Mouse (Mus musculus) erythroblast, adult 5-6 weeks (primary cell): Measurements from ENCODE around the gene C1ql4. TPM values are rescaled to one million over a fixed set of nuclear protein-coding genes. Genes with fewer than 3 reads are reported as not detected.

Source experiments
- ATAC-seq: replicated peaks from 2 replicates; pipeline ENCODE4 v1.8.0; 2016; ENCODE audit warnings: moderate number of reproducible peaks, mild to moderate bottlenecking, moderate TSS enrichment, inconsistent platforms; ENCODE audit not compliant: poor library complexity, low FRiP score, severe bottlenecking
- total RNA-seq, 2 experiments: library from RNA; stranded (forward) in 1 of 2; stranded (reverse) in 1 of 2; fragments of 150-400 nt in 1 of 2; fragments of 200-764, 138-1000 nt in 1 of 2; gene quantifications; 2 replicates each; pipeline versions ENCODE4 v1.2.3 to v1.2.4; 2015 to 2017; ENCODE audit warnings: low replicate concordance in 2 of 2

C1ql4 gene
- total RNA-seq, 2 experiments from 2014 or later, result not detected

DNA sequence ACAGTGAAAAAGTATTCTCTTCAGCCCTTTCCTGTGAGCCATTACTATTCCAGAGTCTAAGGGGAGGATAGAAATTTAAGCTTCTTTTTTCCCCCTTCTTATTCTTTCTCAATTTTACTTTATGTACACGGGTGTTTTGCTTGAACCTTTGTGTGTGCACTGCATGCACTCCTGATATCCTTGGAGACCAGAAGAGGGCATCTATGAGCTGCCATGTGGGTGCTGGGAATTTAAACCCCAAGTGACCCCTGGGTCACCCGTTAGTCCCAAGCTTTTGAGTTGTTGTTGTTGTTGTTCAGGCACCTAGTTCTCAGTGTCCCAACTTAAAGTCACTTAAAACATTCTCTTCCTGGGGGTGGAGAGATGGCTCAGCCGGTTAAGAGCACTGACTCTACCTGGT is 12.4 kb upstream of the C1ql4 start:
- no peak for ATAC-seq

DNA sequence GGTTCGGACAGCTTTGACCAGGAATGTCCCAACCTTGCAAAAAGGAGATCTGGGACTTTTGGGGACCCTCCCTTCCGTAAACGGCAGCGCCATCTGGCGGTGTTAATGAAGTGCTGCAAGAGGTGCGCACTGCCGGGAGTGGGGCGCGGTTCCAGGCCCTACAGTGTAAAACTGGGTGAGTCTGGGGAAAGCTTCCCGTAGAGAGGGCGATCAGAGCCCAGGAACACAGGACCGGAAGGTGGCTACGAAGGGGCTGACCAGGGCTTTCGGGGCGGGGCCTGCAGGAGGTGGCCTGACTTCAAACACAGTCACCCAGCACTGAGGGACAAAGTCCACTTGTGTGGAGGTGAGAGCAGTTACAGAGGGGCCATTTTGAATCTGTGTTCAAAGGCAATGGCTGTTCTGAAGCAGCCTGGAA is 11.5 kb upstream of the C1ql4 start:
- peak; percentile 45; the same call in 1 of the 2 replicates for ATAC-seq

DNA sequence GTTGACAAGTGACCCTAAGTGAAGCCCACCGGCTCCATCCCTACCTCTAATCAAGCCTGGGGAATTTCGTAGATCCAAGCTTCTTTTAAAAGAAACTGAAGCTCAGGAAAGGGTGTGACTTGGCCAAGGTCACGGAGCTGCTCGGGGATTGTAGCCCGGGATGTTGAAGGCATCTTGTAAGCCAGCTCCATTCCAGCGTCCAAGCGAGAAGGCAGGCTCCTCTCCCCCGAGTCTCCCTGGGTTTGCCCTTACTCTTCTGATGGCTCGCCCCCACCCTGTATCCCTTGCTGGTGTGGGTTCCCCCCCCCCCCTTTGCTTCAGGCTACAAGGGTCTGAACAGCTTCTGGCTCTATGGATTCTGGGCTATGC is 10.9 kb upstream of the C1ql4 start:
- no peak for ATAC-seq

DNA sequence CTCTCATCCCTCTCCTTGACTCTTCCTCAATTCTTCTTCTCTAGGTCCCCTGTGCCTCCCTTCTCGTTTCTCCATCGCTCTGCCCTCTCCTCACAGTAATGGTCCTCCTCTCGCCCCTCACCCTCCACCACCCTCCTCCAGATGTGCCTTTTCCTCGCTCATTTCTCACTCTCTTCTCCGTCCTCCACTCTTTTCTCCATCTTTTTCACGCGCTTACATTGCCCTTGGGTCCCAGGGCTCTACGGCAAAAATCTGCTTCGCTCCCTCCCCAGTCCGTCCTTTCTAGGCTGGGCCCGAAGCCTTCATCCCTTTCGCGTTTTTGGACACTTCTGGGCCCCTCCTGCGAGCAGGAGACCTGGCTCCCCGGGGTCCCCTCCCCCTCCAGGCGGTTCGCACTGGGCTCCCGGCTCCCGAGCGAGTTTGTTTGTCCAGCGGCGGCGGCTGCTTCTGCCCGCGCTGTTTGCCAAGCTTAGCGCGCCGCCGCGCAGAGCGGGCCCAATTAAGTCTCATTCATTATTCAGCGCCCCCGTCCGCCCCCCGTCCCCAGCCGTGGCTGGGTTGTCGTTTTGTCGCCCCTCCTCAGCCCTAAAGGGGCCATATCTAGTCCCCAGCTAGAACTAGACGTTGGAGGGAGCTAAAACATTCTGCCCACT is 10.3 kb upstream of the C1ql4 start:
- ATAC-seq, result no peak

DNA sequence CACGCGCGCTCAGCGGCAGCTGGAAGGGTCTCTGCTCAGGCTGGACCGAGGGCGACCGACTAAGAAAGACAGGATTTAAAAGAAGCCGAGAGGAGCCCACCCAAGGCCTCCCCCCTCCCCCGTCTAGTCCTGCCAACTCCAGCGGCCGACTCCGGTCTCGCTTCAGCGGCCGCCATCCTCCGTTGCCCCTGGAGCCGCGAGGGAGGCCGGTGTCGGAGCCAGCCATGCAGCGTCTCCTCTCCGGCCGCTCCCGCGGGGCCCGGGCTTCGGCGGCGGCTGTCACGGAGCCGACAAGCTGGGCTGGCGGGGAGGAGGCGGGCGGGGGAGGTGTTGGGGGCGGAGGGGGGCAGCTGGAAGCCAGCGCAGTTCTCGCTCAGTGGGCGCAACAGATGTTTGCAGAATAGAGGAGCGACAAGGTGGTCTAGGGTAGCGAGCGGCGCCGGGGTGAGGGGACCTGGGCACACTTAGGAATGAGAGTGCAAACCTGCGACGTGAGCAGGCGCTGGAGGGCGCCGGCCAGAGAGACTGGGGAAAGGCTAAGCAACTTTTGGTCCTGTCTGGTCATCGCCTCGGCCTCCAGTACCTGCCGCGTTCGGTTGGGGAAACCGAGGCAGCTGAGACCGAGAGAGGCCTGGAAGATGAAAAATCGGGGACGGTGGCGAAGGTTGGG is 9.3 kb upstream of the C1ql4 start:
- no peak for ATAC-seq

DNA sequence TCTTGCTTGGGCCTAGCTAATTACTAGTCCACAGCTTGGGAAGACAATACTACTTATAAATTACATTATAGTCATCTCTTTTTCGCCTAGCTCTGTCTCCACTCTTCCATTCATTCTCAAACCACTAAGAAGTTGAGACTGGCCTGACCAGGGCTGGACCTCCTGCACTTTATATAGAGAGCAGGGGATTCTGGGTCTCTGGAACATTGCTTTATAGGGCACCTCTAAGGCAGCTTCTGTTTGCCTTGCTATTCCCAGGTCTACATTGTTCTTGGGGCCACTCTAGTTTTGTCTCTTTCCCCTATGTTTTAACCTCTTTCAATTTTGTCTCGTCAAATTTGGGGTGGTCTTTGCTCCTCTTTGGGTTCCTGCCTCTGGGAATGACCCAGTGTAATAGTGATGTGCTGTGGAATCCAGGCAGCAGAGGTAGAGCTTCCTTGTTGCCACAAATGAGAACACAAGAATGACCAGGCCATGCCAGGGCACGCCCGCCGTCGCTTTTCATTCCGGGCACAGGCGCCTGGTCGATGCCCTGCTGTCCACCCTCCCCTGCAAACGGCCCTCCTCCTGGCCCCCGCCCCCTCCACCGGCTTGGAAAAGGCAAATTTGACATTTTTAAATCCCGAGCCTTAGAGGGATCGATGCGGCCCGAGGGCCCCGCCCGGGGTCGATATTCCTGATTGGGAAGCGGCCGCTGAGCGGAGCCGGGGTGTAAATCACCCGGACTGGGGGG is 8.6 kb upstream of the C1ql4 start:
- no peak for ATAC-seq

DNA sequence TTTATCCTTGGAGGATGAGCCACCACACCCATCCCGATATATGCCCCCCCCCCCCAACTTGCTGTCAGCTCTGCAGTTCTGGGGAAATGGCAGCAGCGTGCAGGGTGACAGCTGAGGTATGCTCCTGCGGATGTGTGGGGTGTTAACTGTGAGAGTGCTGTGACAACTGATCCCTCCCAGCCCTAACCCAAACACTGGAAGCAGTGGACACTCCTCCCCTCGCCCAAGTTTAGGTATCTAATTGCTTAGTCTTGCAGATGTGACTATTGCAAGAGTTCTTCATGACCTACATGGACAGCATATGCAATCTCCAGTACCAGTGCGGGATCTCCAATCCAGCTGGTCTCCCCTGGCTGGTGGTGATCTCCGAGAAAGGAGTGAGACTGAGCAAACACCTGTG is 7.7 kb upstream of the C1ql4 start:
- no peak for ATAC-seq

DNA sequence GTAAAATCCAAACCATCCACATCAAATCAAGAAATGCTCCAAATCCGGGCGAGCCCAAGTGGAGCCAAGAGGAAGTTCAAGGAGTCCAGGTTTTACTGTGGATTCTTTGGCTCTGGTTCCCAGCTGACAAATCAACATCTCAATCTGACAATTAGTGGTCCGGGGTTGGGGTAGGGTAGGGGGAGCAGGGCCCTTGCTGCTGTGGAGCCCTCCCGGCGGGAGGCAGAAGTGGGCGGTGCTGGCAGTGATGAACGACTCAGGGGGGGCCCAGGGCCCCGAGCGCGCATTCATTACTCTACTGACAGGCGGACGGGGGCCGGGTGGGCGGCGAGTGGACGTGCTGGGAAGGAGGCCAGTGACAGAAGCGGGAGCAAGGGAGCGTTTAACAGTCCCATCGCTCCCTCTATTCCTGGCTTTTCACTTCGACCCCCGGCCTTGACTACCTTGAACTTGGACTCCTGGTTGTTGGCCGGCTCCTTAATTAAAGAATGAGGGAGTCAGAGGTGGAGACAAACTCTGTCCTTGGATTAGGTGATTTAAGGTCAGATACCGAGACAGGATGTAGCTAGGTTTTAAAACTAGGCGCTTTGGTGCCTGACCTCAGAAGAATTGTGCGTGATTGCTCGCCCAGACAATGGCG is 7.1 kb upstream of the C1ql4 start:
- no peak for ATAC-seq

DNA sequence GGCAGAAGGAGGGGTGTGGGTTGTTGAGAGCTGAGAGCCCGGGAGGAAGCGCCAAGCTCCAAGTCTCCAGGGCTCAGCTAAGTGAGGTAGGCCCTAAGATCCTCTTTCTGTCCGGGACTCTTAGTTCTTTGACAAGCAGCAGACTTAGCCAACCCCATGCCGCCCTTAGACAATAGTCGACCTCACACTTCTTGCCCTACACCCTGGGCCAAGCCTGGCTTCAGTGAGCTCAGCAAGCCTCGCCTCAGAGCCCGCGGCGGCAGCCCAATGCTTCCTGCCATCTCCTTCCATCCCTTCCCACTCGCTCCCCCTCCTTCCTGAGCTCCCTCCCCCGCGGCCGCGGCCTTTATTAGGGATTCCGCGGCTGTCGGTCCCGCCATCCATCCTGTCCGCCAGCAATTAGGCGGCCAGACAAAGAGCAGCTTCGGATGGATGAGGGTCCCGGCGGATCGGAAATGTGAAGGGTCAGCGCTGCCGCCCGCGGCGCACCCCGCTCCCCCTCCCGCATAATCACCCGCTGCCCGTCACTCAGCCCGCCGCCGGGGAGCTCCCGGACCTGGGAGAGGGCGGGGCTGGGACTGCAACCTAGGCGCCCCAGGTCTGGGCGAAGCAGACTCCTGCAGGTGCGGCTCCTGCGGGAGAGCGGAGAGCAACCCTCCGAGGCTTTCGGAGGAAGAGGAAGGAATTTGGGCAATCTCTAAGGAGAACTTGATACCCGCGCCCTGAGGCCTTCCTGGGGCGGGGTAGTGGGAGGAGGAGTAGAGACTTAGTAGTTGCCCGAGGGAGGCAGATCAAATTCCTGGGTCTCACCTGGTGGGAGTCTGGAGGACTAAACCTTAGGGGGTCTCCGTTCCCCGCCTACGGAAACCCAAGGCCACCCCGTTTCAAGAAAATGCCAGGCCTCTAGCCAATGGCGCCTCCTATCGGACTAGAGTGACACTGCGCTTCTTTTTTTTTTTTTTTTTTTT is 6.0 kb upstream of the C1ql4 start:
- ATAC-seq, result no peak

DNA sequence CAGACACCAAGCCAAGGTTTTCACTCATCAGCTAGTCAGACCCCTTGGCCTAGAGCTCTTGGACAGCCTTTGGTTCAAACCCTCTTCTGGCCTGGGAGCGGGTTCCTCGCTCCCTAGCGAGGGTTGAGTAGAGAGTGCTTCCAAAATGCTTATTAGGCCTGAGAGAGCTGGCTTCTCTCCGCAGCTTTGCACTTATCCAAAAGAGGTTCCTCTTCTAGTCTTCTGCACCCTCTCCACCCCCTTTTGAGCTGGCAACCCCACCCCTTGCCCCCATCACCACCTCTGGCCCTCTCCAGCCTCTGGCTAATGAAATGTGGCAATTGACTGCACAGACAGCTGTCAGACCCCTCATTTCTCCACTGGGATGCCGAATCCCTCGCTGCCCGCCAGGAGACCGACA is 5.3 kb upstream of the C1ql4 start, which contains the start of gene Dnajc22:
Gene Dnajc22 (plus strand): TSS at position 301 of the 400 bp plus-strand sequence.
- no peak for ATAC-seq

DNA sequence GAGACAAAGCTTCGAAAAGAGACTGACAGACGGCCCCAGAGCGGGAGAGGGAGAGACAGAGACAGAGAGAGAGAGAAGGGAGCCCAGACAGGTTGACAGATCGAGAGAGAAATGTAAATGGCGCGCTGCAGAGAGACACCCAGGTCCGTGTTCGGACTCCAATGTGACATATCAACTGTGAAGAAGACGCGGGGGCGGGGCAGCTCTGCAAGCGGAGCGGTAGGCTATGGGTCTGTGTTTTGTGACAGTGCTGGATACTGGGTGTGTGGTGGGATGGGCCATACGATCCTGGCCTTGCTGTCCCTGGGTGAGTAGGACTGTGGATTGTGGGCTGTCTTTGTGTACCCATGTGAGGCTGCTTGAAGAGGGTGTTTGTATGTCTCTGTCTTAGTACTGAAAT is 1.5 kb upstream of the C1ql4 start:
- no peak for ATAC-seq

DNA sequence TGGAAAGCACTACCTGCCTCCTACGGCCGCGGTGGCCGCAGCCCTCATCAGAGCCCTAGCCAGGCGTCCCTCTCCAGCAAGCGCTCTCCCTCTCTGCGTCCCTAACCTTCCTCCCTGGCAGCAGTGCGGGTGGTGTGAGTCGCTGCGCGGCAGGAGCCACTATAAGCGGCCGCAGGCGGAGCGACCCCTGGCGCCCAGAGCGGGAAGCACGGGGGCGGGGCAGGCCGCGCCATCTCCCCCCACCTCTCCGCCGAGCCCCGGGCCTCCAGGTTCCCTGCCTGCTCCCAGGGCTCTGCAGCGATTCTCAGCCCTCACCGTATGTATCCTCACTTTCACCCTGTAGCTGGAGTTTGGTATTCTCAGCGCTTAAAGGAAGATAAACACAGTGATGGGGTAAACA is 675 bp upstream of the C1ql4 start:
- ATAC-seq, result peak; percentile 47; the same call in 1 of the 2 replicates

DNA sequence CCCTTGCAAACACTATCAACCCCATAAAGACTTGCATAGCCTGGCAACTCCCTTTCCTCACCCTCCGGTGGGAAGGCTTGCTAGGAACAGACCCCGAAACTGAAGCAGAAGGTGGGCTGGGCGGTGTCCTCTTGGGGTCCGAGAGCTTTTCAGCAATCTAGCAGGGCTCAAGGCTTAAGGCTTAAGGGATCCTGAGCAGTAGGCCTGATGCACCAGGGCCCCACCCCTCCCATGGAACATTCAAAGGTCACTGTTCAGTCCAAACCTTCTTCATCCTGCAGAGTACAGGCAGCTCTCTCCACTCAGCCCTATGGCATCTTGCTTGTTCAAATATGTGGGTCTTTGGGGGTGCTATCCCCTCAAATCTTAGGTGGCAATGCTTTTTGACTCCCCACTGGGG is 1.6 kb downstream of the C1ql4 start:
- ATAC-seq, result no peak

DNA sequence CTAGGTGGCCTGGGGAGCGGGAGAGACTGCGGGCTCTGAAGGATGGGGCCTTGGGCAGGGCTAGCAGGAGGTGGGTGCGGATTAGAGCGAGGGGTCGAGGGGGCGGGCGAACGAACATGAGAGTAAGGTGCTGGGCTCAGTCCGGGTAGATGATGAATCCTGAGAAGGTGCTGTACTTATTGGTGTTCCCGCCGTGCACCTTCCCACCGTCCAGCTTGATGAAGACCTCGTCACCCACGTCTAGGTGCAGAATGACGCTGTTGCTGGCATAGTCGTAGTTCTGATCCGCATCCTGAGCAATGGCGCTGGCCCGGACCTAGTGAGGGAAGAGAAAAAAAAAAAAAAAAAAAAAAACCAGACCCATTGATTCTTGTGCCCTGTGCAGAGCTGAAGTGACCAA is 3.0 kb downstream of the C1ql4 start:
- no peak for ATAC-seq

DNA sequence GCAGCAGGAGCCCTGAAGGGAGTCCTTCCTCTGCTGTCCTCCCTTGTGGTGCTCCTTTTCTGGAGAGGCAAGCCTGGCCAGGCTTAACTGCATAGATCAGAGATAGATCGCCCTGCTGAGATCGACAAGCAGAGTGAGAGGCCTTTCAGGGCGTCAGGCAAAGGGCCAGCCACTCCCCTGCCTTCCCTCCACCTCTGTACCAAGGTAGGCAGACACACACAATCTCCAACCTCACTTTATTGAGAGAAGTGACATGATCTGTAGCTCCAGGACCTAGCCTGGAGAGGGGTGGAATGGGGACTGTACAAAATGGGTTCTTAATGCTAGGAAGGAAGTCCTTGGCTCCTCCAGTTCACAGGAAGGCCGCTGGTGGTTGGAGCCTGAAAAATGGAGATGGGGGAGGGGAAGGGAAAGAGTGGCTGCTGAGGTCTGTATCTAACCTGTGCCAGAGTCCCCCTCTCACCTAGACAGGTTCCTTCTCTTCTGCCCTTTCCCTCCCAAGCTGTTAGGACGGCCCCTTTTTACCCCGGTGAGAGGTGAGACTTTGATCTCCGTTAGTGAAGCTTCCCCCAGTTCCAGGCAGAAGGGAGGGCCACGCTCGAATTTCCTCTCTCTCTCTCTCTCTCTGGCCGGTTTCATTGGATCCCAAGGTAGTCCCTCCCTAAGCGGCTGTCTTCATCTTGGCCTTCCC is 3.6 kb downstream of the C1ql4 start:
- ATAC-seq, result no peak

DNA sequence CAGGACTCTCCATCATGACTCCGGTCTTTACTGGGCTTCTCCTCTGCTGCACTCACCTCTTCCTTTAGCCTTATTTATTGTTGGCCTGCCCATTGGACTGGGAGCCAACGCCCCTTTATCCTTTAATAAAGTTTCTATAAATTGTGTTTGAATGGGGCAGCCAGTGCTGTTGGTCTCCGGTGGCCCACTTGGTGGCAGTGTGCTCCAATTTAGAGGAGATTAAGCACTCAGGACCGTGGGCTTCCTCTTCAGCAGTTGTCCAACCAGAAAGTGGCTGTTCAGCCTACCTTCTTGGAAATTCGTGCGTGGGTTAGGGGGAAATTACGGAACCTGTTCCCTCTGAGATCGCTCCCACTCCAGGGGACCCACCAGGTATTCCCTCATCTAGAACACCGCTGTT is 4.4 kb downstream of the C1ql4 start:
- no peak for ATAC-seq

DNA sequence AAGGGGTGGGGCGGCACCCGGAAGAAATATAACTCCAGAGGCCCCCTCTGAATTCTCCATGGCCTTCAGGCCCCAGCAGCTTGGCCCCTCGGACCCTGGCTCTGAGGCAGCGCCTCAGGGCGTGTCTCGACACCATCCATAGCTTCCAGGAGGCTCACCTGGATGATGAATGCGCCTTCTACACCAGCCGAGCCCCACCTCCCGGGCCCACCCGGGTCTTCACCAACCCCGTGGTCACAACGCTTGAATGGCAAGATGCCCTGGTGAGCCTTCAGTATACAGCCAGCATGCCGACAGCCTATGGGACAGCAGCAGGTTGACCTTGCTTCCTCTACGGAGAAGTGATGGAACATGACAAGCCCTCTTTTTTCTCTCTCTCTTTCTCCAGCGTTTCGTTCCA is 4.8 kb downstream of the C1ql4 start:
- no peak for ATAC-seq

DNA sequence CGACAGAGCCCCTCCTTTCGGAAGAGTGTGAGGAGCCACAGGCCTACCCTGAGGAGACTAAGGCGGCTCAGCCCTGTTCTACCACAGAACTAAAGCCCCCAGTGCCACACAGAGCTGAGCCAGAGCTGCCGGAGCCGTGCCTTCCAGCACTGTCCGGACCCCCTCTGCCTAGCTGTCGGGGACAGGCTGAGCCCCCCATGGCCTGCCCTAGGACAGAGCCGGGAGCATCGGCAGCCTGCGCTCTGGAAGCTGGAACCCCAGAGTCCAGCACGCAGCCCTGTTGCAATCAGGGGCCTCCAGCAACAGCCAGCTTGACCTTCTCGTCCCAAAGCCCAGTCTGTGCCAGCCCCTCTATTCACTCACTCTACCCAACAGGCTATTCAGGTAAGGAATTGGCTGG is 5.3 kb downstream of the C1ql4 start:
- no peak for ATAC-seq

DNA sequence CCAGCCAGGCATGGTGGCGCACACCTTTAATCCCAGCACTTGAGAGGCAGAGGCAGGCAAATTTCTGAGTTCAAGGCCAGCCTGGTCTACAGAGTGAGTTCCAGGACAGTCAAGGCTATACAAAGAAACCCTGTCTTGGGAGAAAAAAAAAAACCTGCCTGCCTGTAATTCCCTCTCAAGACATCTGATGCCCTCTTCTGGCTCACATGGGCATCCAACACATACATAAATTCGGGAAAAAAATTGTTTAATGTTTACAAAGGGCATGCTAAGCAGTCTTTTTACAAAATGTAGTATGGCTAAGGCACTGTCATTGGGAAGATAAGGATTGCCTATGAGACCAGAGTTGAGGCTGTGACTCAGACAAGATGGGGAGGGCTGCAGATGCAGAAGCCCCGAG is 7.8 kb downstream of the C1ql4 start:
- no peak for ATAC-seq
